Mouse (Mus musculus) adrenal gland, postnatal 14 days (tissue): ENCODE measurements around the gene Btbd35f10. TPM values are rescaled to one million over a fixed set of nuclear protein-coding genes. Genes with fewer than 3 reads are reported as not detected.
"Not testable (repeated sequence)": the region's sequence is repeated elsewhere in the genome, so short reads cannot be mapped to it uniquely, and the experiment has no call there.

ENCODE experiments used
- DNase-seq: peaks from one replicate; pipeline ENCODE4 v3.0.0; 2021; ENCODE audit warnings: mixed read lengths
- long read RNA-seq, 2 experiments: library from polyadenylated mRNA; stranded (forward); transcript quantifications; one replicate each; pipeline ENCODE4 v2.0.0; 2021
- total RNA-seq: library from RNA; stranded (reverse); gene quantifications from 2 replicates; pipeline ENCODE4 v1.2.3, GENCODE M21; 2021

Btbd35f10 gene
- not detected in 2 replicates for total RNA-seq
- long read RNA-seq, experiment 1 = 0 reads
- long read RNA-seq, experiment 2 = 0 reads

- DNase-seq = not testable (repeated sequence)
Observed at GRCm38 (mm10) chrX:3752785-3753184, at the start of gene Btbd35f10. Gene Btbd35f10 (minus strand): TSS chrX:3752885.

Other genes starting within 250 kb of the Btbd35f10 start
- gene Btbd35f18, start 52.7 kb downstream of the Btbd35f10 start, total RNA-seq = not detected in 2 replicates
- not detected in 2 replicates for gene Btbd35f16, start 204.1 kb upstream of the Btbd35f10 start, total RNA-seq